Mouse (Mus musculus): ENCODE measurements around the gene Fbxl16.
A peak's percentile ranks its signal among the peaks of the same experiment; 100 is the strongest.

The Fbxl16 gene

DNA sequence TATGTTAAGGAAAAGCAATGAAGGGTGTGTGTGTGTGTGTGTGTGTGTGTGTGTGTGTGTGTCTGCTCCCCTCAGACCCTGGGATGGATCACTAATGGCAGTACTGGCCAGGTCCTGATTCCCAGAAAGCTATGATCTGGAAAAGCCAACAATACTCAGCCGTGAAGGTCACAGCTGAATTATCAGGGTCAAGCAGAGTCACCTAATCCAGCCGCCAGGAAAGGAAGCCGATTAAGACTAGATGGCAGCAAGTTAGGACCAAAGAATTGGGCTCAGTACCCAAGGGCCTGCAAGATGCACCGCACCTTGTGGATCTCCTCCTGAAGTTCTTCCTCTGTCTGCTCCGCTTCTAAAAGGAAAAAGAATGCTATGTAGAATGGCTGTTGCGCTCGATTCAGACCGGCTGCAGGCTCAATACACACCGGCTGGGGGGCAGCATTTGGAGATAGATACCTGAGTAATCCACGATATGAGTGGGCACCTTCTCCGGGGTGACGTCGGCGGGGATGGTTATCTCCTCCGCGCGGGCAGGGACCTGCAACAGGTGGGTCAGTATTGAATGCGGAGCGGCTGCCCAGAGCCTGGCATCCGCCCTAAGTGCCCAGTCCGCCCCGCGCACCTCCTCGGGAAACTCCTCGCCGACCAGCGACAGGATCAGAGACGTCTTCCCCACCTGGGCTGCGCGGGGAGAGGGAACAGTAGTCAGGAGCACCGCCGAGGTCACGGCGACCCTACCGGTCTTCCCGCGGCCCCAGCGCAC is 34.9 kb downstream of the Fbxl16 start:
- peak; percentile 41 for DNase-seq

DNA sequence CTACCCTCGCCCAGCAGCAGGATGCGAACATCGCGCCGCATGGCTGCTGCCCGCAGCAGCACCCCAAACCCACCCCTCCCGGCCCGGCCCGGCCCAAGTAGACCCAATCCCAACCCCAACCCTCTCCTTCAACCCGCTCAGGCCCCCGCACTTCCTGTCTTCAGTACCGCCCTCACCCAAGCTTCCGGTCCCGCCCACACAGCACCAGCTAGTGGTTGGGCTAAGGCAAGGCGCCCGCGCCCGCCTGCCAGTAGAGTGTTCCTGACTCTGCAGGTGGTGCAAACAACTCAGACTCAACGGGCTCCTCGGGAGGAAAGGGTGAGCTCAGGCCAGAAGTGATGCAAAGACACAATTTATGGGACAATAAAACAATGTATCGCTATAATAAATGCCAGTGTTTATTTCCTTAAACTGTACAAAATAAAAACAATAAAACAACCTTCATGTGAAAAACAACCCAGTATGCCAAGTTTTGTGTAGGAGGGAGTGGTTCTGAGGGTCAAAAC is 35.6 kb downstream of the Fbxl16 start, which contains the start of gene Rhot2:
Rhot2 (minus strand) TSS at position 456 of the 506 bp plus-strand sequence.
- peak; percentile 97 for DNase-seq

DNA sequence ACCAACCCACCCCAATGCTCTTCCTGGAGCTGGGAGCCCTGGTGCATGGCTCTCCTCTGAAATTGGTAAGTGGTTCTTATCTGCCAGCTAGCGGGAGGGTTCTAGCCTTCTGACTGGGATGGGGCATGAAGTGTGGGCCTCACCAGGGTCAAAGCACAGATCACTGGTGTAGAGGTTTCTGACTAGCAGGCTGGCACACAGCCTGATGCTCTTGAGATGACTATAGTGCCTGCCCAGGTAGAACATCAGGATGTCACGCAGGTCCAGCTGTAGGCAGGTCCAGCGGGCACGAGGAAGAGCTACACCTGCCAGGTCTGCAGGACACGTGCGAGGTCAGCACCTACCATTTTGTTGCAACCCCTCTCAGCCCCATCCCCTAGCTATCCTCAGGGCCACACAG is 51.3 kb downstream of the Fbxl16 start:
- no peak for DNase-seq

DNA sequence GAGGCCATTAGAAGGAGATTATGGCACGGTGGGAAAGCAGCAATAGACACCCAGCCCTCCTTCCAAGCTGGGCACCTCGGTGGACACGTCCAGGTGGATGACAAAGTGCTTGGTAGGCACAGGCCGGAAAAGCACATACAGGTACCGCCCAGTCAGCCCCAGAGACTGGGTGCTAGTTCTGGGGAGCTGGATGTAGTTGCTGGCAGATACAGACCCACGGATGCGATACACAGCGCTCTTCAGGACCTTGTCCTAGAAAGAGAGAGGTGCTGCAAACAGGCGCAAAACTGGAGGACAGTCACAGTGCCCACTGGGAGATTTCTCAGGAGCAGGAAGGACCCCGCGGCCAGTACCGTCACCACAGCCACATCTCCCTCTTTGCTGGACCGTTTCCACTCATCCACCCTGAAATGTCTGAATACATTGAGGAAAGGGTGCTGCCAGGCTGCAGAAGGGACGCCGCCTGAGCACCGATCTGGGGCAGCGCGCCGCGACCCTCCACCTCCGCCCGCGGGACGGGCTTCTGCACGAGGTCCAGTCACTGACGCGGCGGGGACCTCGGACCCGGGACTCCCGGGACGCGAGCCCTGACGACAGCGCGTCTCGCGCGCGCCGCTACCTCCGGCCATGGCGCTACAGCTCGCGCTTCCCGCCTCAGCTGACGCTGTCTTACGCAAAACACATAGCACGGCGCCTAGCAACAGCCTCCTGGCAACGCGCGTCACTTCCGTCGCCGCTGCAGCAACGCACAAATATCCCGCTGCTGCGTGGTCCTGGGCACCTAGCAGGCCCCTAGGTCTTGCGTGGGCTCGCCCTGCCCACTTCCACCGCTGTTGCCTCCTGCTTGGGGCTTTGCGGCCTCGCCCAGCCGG is 52.2 kb downstream of the Fbxl16 start, which contains the start of gene Wdr90:
Wdr90 (minus strand) TSS at position 670 of the 872 bp plus-strand sequence.
- DNase-seq, result peak; percentile 91

DNA sequence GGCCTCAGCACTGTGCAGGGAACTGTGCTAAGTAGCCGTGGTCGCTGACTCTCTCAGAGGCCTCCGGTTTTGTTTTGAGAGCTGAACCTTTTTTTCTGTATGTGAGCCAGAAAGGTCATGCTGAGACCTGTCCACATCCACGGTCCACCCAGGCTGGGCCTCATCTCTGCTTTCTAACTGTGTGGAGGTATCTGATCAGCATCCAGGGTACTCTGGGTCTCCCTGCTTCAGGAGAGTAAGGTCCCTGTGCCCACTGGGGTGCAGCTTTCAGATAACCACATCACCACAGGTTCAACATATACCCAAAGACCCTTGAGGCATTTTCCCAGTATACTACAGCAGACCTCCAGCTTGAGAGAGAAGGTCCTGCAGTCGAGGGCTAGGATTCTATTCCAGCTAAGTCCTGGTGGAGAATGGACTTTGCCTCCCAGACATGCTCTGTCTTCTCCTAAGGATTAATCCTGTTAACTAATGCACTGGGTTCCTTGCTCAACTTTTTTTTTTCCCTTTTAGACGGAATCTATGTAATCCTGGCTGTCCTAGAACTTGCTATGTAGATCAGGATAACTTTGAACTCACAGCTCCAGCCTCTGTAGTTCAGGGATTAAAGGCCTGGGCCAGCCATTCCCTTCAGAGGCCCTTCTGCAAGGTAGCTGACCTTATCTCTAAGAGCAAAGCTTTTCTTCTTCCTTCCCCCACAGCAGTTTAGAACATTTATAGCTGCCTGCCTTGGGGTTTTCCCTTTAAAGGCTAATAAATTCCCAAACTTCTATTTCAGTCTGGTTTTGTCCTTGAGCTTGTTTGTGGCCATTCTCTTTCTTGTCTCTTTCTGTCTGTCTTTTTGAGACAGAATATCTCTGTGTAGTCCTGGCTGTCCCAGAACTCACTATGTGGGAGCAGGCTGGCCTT is 53.1 kb downstream of the Fbxl16 start:
- DNase-seq, result peak; percentile 62

DNA sequence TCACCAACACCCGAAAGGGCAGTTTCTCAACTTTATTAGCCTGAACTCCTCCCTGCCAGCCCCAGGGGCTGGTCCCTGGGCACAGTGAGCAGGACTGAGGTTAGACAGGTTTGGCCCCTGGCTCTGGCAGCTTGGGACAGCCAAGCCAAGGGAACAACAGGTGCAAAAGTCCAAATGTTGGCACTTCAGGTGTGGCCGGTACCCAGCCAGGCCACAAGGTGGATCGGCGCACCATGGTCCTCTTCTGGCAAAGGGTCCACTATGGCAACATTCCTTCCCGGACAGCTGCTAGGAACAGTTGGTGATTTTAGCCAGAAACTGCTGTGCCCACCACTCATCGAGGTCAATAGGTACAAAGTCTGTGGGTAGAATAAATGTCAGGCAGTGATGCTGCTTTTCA is 54.8 kb downstream of the Fbxl16 start:
- DNase-seq, result peak; percentile 75

DNA sequence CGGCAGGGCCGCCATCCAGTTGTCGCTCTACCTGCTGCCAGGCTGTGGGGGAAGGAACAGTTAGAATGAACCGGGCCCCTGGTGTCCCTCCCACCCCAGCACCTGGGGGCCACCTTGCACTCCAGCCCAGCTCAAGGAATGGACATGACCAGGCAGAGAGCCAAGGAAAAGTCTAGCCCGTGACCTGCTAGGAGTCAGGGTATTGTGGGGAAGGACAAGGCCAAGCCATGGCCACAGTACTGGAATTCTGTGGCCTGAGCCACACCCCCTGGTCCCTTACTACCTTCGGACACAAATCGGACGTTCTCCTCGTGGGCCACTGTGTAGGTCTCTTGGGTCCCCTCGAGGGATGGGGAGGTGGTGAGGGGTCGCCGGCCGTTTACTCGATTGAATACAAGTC is 55.4 kb downstream of the Fbxl16 start:
- DNase-seq, result peak; percentile 58

DNA sequence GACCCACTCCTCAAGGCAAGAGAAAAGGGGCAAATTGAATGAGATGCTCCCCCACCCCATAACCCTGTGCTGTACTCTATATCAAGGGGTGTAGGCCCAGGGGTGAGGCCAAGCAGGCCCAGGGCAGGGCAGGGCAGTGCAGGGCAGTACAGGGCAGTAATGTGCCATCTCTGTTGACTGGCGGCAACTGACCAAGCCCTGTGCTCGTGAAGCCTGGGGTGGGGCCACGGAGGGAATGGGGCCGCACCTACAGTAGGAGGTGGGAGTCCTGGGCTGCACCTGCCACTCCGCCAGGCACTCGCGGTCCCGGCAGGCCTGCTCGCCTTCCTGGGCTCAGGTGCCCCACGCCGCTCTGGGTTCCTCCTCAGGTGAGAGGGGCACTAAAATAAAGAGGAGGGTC is 56.4 kb downstream of the Fbxl16 start:
- peak; percentile 31 for DNase-seq

DNA sequence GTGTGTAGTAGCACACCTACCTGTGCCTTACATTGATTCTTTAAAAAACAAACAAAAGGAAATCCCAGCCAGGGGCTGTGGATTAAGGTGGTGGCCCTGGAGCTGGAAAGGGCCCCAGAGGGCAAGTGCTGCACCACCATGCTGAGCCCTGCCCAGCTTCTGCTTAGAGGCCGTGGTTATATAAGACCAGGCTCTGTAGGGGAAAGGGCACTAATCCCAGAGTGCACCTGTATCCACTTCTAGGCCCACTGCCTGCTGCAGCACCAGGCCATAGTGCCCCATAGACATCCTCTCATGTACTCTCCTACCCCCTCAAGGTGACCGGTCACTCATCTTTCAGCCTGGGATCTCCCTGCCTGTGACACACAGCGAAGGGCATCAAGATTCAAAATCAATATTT is 57.3 kb downstream of the Fbxl16 start:
- DNase-seq, result peak; percentile 85

DNA sequence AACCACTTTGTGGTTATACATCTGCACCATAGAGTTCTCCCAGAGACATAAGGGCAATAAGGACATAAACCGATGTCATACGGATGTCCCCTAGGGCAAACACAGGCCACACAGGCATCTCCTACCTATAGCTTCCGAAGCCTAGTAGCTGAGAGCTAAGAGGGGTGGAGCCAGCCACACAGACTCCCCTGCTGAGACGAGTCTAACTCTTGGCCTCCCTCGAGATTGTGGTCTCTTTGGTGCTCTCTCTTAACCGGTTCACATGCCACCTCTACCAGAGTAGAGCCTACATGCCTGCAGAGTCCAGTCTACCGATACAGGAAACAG is 58.6 kb downstream of the Fbxl16 start:
- DNase-seq, result no peak

DNA sequence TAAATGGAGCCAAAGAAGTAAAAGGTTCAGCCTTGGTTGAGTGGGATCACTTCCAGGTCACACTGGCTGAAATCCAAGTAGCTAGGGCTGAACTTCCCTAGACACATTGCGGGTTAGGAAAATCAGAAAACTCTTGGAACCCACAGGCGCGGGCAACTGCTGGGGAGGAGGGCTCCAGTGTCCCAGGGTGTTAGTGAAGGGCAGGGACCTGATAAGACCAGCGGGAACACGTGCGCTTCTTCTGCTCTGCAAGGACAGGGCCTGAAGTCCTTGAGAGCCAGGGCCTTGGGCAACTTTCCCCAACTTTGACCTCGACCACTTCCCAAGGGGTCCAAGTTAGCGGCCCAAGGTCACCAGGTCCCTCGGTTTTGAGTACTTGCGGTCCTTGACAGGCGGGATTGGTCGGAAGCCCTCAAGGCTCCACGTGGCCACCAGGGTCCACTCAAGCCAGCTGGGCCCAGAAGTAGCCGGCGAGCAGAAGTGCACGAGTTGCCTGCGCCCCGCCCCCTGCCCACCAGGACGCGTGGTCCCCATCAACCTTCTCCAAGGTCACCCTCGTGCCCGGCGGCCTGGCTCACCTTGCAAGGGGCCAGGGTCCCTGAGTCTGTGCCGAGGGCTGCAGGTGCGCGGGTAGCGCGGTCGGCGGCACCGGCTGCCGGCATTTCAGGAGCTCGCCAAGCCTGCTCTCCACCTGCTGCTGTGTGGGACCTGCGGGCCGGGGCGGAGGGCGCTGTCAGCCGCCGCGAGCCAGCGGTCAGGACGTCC is 59.1 kb downstream of the Fbxl16 start:
- peak; percentile 85 for DNase-seq

DNA sequence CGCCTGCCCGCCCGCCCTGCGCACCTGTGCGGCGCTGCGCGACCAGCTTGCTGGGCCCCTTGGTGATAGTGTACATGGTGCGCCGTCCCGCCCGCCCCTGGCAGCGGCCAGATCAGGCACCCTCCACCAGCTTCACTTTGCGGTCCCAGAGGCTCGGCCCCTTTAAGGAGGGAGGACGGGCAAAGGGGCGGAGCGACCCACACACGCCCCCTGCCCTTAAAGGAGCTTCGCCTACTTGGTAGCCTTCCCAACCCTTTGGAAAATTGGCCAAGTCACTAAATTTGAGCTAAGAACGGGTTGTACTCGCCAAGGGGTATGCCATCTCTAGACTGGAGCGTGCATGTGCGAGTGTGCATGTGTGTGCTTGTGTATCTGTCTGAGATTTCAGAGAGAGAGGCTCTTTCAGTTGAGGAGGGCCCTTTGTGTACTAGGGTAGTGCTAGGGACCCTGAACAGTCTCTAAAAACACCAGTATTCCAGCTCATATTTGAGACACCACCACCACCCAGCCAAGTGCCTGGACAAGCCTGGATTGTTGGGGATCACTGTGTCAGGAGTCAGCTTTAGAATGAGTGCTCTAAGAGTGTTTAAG is 59.8 kb downstream of the Fbxl16 start, which contains the start of gene Mcrip2:
Mcrip2 (minus strand) TSS at position 164 of the 591 bp plus-strand sequence.
- DNase-seq, result peak; percentile 94

DNA sequence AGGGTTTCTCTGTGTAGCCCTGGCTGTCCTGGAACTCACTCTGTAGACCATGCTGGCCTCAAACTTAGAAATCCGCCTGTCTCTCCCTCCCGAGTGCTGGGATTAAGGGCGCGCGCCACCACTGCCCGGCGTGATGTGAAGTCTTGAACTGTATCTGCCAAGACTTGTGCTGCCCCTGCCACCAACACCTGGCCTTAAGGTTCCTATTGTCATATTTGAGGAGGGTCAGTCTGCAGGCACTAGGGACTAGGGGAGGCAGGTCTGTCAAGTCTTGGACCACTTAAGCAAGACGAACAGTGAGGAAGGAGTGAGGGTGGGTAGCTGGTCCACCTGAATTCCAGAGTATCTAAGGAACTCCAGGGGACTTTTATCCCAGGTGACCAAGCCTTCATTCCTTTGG is 60.6 kb downstream of the Fbxl16 start:
- DNase-seq, result peak; percentile 21

DNA sequence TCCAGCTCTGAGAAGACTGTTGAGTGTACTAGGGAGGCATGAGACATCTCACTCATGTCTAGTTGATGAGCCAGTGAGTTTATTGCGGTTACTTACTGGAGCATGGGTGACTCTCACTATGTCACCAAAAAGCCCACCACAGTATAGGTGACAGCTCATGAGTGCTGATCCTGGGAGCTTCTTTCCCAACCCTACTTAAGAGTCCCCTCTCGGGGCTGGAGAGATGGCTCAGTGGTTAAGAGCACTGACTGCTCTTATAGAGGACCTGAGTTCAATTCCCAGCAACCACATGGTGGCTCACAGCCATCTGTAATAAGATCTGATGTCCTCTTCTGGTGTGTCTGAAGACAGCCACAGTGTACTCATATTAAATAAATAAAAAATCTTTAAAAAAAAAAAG is 61.1 kb downstream of the Fbxl16 start:
- no peak for DNase-seq

Measured in kidney, adult 9 months (tissue).